Mouse (Mus musculus): ENCODE measurements at regions not wholly inside any gene's neighbourhood (a gene's known extent, or its start where the extent isn't known, plus 50 kb on each side); places are given as distances from the start of the nearest gene placed in this dataset.

DNA sequence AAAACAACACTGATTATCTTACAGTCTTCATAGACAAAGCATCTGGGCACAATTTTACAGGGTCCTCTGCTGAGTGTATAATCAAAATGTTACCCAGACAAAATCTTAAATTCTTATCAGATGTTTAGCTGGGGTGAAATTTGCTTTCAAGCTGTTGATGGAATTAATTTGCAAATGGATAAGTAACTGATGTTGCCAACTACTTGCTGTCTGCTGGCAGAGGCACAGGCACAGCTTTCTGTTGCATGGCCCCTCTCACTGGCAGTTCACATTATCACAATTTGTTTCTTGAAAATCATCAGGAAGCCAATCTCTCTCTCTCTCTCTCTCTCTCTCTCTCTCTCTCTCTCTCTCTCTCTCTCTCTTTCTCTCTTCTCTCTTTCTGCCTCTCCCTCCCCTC lies 276.9 kb upstream of the Gm44 start:
- H3K36me3 ChIP-seq (ENCODE audit: control insufficient read depth, insufficient read depth, low read length) = no peaks in the 10 kb centered on the region
- H3K27me3 ChIP-seq (replicated peaks; ENCODE audit: control insufficient read depth, insufficient read depth, low read length) = no peaks in the 10 kb centered on the region
- H3K4me3 ChIP-seq (ENCODE audit: low read depth, low read length) = no peak overlapping the region
- no peak overlapping the region for H3K9ac ChIP-seq (ENCODE audit: low read depth, low read length)
- ATAC-seq (ENCODE audit: low read depth) = no peak
- no peak overlapping the region for H3K27ac ChIP-seq (replicated peaks; ENCODE audit: low read depth, low read length)
- no peaks in the 10 kb centered on the region for H3K9me3 ChIP-seq (ENCODE audit: control insufficient read depth, low read length)
- H3K4me2 ChIP-seq (ENCODE audit: low read depth, low read length) = no peak overlapping the region
- peak; percentile 0 for DNase-seq (ENCODE audit: low spot score)
- no peaks in the 10 kb centered on the region for H3K4me1 ChIP-seq (ENCODE audit: control insufficient read depth, insufficient read depth, low read length)

Data from embryonic facial prominence, embryonic 14.5 days (tissue).